Mouse (Mus musculus): ENCODE results near the gene Spred2. TPM values are rescaled to one million over a fixed set of nuclear protein-coding genes. Genes with fewer than 3 reads are reported as not detected.
"Not testable (repeated sequence)": the region's sequence is repeated elsewhere in the genome, so short reads cannot be mapped to it uniquely, and the experiment has no call there.

Gene Spred2
- polyA plus RNA-seq, 1 experiment = 0.58 TPM

- H3K36me3 ChIP-seq (ENCODE audit: control insufficient read depth) = peaks cover 18% of the 10 kb centered on the region
- H3K4me3 ChIP-seq (replicated peaks) = no peak overlapping the region
- H3K4me1 ChIP-seq (ENCODE audit: control insufficient read depth) = peaks cover 50% of the 10 kb centered on the region
- no peaks in the 10 kb centered on the region for H3K9me3 ChIP-seq (ENCODE audit: control insufficient read depth, low read length)
- no peaks in the 10 kb centered on the region for H3K27me3 ChIP-seq (ENCODE audit: control insufficient read depth)
- TF ChIP-seq GATA1 (IDR thresholded peaks at IDR 0.05; ENCODE audit: low read length) (no peak), TAL1 (IDR thresholded peaks at IDR 0.05; ENCODE audit: low read length) (no peak)
Observed at GRCm38 (mm10) chr11:20028396-20028795, 104.2 kb downstream of the Spred2 start.

DNA sequence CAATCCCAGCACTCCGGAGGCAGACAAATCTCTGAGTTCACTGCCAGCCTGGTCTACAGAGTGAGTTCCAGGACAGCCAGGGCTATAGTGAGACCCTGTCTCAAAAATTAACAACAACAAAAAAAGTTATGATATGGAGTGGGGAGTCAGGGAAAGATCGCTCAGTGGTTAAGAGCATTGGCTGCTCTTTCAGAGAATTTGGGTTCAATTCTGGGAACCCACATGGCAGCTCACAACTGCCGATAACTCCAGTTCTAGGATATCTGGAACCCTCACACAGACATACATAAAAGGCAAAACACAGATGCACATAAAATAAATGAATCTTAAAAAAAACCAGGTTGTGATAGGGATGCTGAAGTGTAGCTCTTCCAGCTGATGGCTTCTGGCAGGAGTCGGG is 104.8 kb downstream of the Spred2 start:
- Histone ChIP-seq H3K4me3 (replicated peaks) (no peak overlapping the region), H3K9me3 (ENCODE audit: control insufficient read depth, low read length) (no peaks in the 10 kb centered on the region), H3K27me3 (ENCODE audit: control insufficient read depth) (no peaks in the 10 kb centered on the region), H3K4me1 (ENCODE audit: control insufficient read depth) (peaks cover 47% of the 10 kb centered on the region), H3K36me3 (ENCODE audit: control insufficient read depth) (peaks cover 18% of the 10 kb centered on the region)
- TF ChIP-seq GATA1 (IDR thresholded peaks at IDR 0.05; ENCODE audit: low read length) = no peak
- no peak for TF ChIP-seq TAL1 (IDR thresholded peaks at IDR 0.05; ENCODE audit: low read length)

DNA sequence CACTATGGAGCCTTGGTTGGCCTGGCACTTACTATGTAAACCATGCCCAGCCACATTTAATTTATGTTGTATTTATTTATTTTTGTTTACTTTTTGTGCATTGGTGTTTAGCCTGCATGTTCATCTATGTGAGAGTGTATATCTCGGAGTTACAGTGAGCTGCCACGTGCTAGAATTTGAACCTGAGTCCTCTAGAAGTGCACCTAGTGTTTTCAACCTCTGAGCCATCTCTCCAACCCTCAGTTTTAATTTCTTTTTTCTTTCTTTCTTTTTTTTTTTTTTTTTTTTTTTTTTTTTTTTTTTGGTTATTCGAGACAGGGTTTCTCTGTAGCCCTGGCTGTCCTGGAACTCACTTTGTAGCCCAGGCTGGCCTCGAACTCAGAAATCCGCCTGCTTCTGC is 106.8 kb downstream of the Spred2 start:
- not testable (repeated sequence) for H3K27me3 ChIP-seq (ENCODE audit: control insufficient read depth); H3K4me3 ChIP-seq (replicated peaks); H3K9me3 ChIP-seq (ENCODE audit: control insufficient read depth, low read length); H3K36me3 ChIP-seq (ENCODE audit: control insufficient read depth)
- H3K4me1 ChIP-seq (ENCODE audit: control insufficient read depth) = peaks cover 43% of the 10 kb centered on the region

DNA sequence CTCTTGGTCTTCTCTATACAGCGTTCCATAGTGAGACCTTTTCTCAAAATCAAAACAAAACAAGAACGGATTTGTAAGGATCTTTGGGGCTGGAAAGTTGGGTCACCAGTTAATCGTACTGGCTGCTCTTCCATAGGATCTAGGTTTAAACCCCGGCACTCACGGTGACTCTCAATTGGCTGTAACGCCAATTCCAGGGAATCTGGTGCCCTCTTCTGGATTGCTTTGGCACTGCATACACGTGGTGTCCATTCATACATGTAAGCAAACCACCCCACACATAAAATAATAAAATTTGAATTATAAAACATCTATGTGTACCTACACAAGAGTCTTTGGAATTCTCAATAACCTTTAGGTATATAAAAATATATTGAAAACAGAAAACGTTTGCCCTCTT is 107.4 kb downstream of the Spred2 start:
- Histone ChIP-seq H3K4me1 (ENCODE audit: control insufficient read depth) (peaks cover 37% of the 10 kb centered on the region), H3K9me3 (ENCODE audit: control insufficient read depth, low read length) (no peaks in the 10 kb centered on the region), H3K36me3 (ENCODE audit: control insufficient read depth) (peaks cover under 1% of the 10 kb centered on the region), H3K27me3 (ENCODE audit: control insufficient read depth) (no peaks in the 10 kb centered on the region), H3K4me3 (replicated peaks) (no peak overlapping the region)
- no peak for TF ChIP-seq TAL1 (IDR thresholded peaks at IDR 0.05; ENCODE audit: low read length)
- TF ChIP-seq GATA1 (IDR thresholded peaks at IDR 0.05; ENCODE audit: low read length) = no peak

- no peaks in the 10 kb centered on the region for H3K9me3 ChIP-seq (ENCODE audit: control insufficient read depth, low read length)
- H3K27me3 ChIP-seq (ENCODE audit: control insufficient read depth) = no peaks in the 10 kb centered on the region
- peaks cover 26% of the 10 kb centered on the region for H3K4me1 ChIP-seq (ENCODE audit: control insufficient read depth)
- TF ChIP-seq GATA1 (IDR thresholded peaks at IDR 0.05; ENCODE audit: low read length) = no peak
- TF ChIP-seq TAL1 (IDR thresholded peaks at IDR 0.05; ENCODE audit: low read length) = no peak
- no peak overlapping the region for H3K4me3 ChIP-seq (replicated peaks)
- no peaks in the 10 kb centered on the region for H3K36me3 ChIP-seq (ENCODE audit: control insufficient read depth)
Observed at GRCm38 (mm10) chr11:20033541-20034160, 109.5 kb downstream of the Spred2 start.

GRCm38 (mm10) chr11:20034337-20034947 is 110.3 kb downstream of the Spred2 start:
- TF ChIP-seq GATA1 (IDR thresholded peaks at IDR 0.05; ENCODE audit: low read length) = no peak
- TF ChIP-seq TAL1 (IDR thresholded peaks at IDR 0.05; ENCODE audit: low read length) = no peak
- Histone ChIP-seq H3K36me3 (ENCODE audit: control insufficient read depth) (no peaks in the 10 kb centered on the region), H3K27me3 (ENCODE audit: control insufficient read depth) (no peaks in the 10 kb centered on the region), H3K9me3 (ENCODE audit: control insufficient read depth, low read length) (no peaks in the 10 kb centered on the region), H3K4me1 (ENCODE audit: control insufficient read depth) (peaks cover 19% of the 10 kb centered on the region), H3K4me3 (replicated peaks) (no peak overlapping the region)

- H3K4me3 ChIP-seq (replicated peaks) = no peak overlapping the region
- peaks cover 14% of the 10 kb centered on the region for H3K4me1 ChIP-seq (ENCODE audit: control insufficient read depth)
- no peaks in the 10 kb centered on the region for H3K9me3 ChIP-seq (ENCODE audit: control insufficient read depth, low read length)
- TF ChIP-seq GATA1 (IDR thresholded peaks at IDR 0.05; ENCODE audit: low read length) (no peak), TAL1 (IDR thresholded peaks at IDR 0.05; ENCODE audit: low read length) (no peak)
- no peaks in the 10 kb centered on the region for H3K27me3 ChIP-seq (ENCODE audit: control insufficient read depth)
- H3K36me3 ChIP-seq (ENCODE audit: control insufficient read depth) = no peaks in the 10 kb centered on the region
Observed at GRCm38 (mm10) chr11:20035343-20035928, 111.3 kb downstream of the Spred2 start.

- Histone ChIP-seq H3K9me3 (ENCODE audit: control insufficient read depth, low read length) (no peaks in the 10 kb centered on the region), H3K4me1 (ENCODE audit: control insufficient read depth) (peaks cover 14% of the 10 kb centered on the region), H3K36me3 (ENCODE audit: control insufficient read depth) (no peaks in the 10 kb centered on the region), H3K4me3 (replicated peaks) (no peak overlapping the region), H3K27me3 (ENCODE audit: control insufficient read depth) (no peaks in the 10 kb centered on the region)
- no peak for TF ChIP-seq GATA1 (IDR thresholded peaks at IDR 0.05; ENCODE audit: low read length)
- no peak for TF ChIP-seq TAL1 (IDR thresholded peaks at IDR 0.05; ENCODE audit: low read length)
Observed at GRCm38 (mm10) chr11:20035972-20036371, 111.8 kb downstream of the Spred2 start.

- Histone ChIP-seq H3K27me3 (ENCODE audit: control insufficient read depth) (no peaks in the 10 kb centered on the region), H3K36me3 (ENCODE audit: control insufficient read depth) (no peaks in the 10 kb centered on the region), H3K4me3 (replicated peaks) (no peak overlapping the region), H3K4me1 (ENCODE audit: control insufficient read depth) (peaks cover 14% of the 10 kb centered on the region), H3K9me3 (ENCODE audit: control insufficient read depth, low read length) (no peaks in the 10 kb centered on the region)
- TF ChIP-seq TAL1 (IDR thresholded peaks at IDR 0.05; ENCODE audit: low read length) = no peak
- TF ChIP-seq GATA1 (IDR thresholded peaks at IDR 0.05; ENCODE audit: low read length) = no peak
Observed at GRCm38 (mm10) chr11:20037739-20038138, 113.6 kb downstream of the Spred2 start.
